Mouse (Mus musculus) embryo, embryonic 9.5 days (tissue): ENCODE data around the gene Serp1.
"Not testable (repeated sequence)": the region's sequence is repeated elsewhere in the genome, so short reads cannot be mapped to it uniquely, and the experiment has no call there.

ENCODE experiments used
- DNase-seq: peaks from one replicate; pipeline ENCODE4 v3.0.0-alpha.2; 2017; ENCODE audit errors: extremely low spot score

The Serp1 gene

GRCm38 (mm10) chr3:58508020-58508750 is 17.5 kb downstream of the Serp1 start:
- no peak for DNase-seq

GRCm38 (mm10) chr3:58504676-58505075 is 21.0 kb downstream of the Serp1 start:
- DNase-seq, result no peak

GRCm38 (mm10) chr3:58503720-58504333 is 21.9 kb downstream of the Serp1 start:
- no peak for DNase-seq

- no peak for DNase-seq
Measured at GRCm38 (mm10) chr3:58501961-58502360, 23.7 kb downstream of the Serp1 start.

- DNase-seq, result no peak
Measured at GRCm38 (mm10) chr3:58493621-58494020, 32.1 kb downstream of the Serp1 start.

GRCm38 (mm10) chr3:58490787-58491186 is 34.9 kb downstream of the Serp1 start:
- no peak for DNase-seq

GRCm38 (mm10) chr3:58487999-58488775 is 37.5 kb downstream of the Serp1 start:
- no peak for DNase-seq

- no peak for DNase-seq
Measured at GRCm38 (mm10) chr3:58487121-58487520, 38.6 kb downstream of the Serp1 start.

GRCm38 (mm10) chr3:58485883-58486282 is 39.8 kb downstream of the Serp1 start:
- DNase-seq, result no peak

GRCm38 (mm10) chr3:58478755-58479455 is 46.8 kb downstream of the Serp1 start:
- DNase-seq, result no peak

GRCm38 (mm10) chr3:58475298-58475697 is 50.4 kb downstream of the Serp1 start:
- not testable (repeated sequence) for DNase-seq
